Mouse (Mus musculus): ENCODE measurements around the gene Klhl3.

GRCm38 (mm10) chr13:58149033-58149558 is 35.7 kb upstream of the Klhl3 start:
- TF ChIP-seq CTCF (conservative IDR thresholded peaks at IDR 0.05; ENCODE audit: low read length) = peak; percentile 56
- no peak for TF ChIP-seq NANOG (IDR thresholded peaks at IDR 0.05; ENCODE audit: borderline replicate concordance, low read length)

Data from E14TG2a.4 (cell line).